Mouse (Mus musculus): ENCODE data around the gene Rgs10. TPM values are rescaled to one million over a fixed set of nuclear protein-coding genes. Genes with fewer than 3 reads are reported as not detected.

Rgs10 gene
- total and polyA plus RNA-seq, 3 experiments: 42.3 to 44.7 TPM; not detected in 1

DNA sequence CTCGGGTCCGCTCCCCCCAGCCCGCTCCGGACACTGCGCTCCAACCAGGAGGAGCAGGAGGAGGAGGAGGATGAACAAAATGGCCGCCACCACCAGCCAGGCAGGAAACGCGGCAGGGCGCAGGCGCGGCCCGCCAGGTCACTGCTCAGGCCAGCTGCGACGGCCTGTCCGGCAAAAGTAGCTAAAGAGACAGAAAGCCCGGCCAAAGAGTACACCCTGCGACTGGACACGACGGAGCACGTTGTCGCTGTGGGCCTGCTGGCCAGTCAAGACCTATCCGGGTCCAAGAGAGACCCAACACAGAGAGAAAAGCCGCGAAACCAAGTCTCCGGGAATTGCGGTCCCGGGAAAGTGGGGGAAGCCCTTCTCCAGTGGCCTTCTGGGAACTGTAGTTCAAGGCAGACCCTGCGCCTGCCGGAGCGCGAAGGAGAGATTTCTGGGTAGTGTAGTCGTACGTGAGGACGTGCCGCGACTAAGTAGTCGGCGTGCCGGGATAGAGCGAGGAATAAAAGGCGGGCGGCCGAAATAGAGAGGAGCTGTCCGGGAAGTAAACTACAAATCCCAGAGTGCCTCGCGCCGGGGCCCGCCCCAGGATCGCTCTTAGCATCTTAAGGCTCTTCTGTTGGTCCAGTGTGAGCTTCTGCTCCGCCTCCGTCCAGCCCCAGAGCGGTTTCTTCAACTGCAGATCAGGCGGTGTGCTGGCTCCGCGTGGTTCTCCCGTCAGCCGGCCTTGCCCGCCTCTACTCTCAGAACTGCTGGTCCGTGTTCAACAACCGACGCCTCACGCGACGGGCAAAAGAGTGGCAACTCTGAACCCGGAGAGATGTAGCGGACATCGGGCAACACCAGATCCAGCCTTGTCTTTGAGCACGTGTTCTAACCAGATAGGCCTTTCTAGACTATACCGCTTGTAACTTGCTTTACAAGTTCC lies 43.0 kb upstream of the Rgs10 start, which contains the start of gene Tial1 (continued):
- TF ChIP-seq MAFK (IDR thresholded peaks at IDR 0.05; ENCODE audit: borderline replicate concordance, low read depth, low read length): no peak
- TF ChIP-seq MAZ (IDR thresholded peaks at IDR 0.05; ENCODE audit: low read depth, low read length): 0 out of 2 replicates have a peak, but pooled peaks have one; percentile 28
- peak; percentile 96 for TF ChIP-seq HCFC1 (IDR thresholded peaks at IDR 0.05; ENCODE audit: low read depth, low read length)
- TF ChIP-seq POLR2AphosphoS5 (IDR thresholded peaks at IDR 0.05; ENCODE audit: borderline replicate concordance, low read depth, low read length): 0 out of 2 replicates have a peak, but pooled peaks have one; percentile 50
- peak; percentile 94 for TF ChIP-seq ZMIZ1 (IDR thresholded peaks at IDR 0.05; ENCODE audit: low read depth, low read length)
- no peak for TF ChIP-seq MEF2A (IDR thresholded peaks at IDR 0.05; ENCODE audit: extremely low read depth, insufficient replicate concordance, low read depth, low read length, poor library complexity, severe bottlenecking)
- TF ChIP-seq E2F4 (IDR thresholded peaks at IDR 0.05; ENCODE audit: borderline replicate concordance, low read depth, low read length): peak; percentile 97
- 0 out of 2 replicates have a peak, but pooled peaks have one; percentile 62 for TF ChIP-seq ELF1 (IDR thresholded peaks at IDR 0.05; ENCODE audit: low read depth, low read length)
- peak; percentile 96 for TF ChIP-seq KAT2A (conservative IDR thresholded peaks at IDR 0.05; ENCODE audit: low read depth, low read length)

DNA sequence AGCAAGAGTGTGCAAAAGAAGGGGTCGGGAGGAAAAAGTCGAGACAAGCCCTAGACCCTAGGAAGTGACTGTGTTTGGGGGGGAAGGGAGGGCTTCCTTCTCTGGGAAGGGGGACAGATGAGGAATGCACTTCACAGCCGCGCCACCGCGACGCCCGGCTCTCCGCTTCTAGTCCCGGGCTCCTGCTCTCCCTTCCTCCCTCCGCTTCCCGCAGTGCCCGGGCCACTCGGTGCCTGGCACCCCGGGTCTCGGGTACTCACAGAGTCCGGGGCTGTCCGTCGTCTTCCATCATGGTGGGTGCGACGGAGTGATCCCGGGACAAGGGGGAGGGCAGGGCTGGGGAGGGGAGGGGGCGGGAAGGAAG lies 42.3 kb upstream of the Rgs10 start:
- peak overlapping the region; percentile 97 for H3K9ac ChIP-seq (ENCODE audit: control insufficient read depth, low read depth, low read length, poor library complexity, severe bottlenecking)
- H3K4me1 ChIP-seq (ENCODE audit: control insufficient read depth in 1 of 2, insufficient read depth in 2 of 2, low read length in 2 of 2): peaks cover 11 to 13% of the 10 kb centered on the region in 2 experiments
- H3K9me3 ChIP-seq (replicated peaks; ENCODE audit: insufficient read depth, low read length): no peaks in the 10 kb centered on the region
- H3K79me2 ChIP-seq (ENCODE audit: control insufficient read depth, insufficient read depth, low read length, poor library complexity): peaks cover 40% of the 10 kb centered on the region
- peak overlapping the region; percentile 53 to 90 for H3K4me3 ChIP-seq (ENCODE audit: control insufficient read depth in 1 of 2, insufficient read depth in 1 of 2, low read depth in 2 of 2, low read length in 2 of 2)
- H3K27ac ChIP-seq (ENCODE audit: control insufficient read depth, low read depth, low read length): peak overlapping the region; percentile 51
- H3K27me3 ChIP-seq (ENCODE audit: control insufficient read depth in 1 of 2, insufficient read depth in 2 of 2, low read length in 2 of 2): no peaks in the 10 kb centered on the region
- TF ChIP-seq RCOR1 (IDR thresholded peaks at IDR 0.05; ENCODE audit: low read depth, low read length) (no peak), MXI1 (IDR thresholded peaks at IDR 0.05; ENCODE audit: low read depth, low read length) (no peak), POLR2AphosphoS5 (IDR thresholded peaks at IDR 0.05; ENCODE audit: borderline replicate concordance, low read depth, low read length) (no peak)
- no peak for DNase-seq (ENCODE audit: low read depth, low spot score)
- peaks cover 2 to 27% of the 10 kb centered on the region in 2 experiments; a peak in 3 of 4 replicates for H3K36me3 ChIP-seq (ENCODE audit: control insufficient read depth in 1 of 2, insufficient read depth in 2 of 2, low read length in 2 of 2)

DNA sequence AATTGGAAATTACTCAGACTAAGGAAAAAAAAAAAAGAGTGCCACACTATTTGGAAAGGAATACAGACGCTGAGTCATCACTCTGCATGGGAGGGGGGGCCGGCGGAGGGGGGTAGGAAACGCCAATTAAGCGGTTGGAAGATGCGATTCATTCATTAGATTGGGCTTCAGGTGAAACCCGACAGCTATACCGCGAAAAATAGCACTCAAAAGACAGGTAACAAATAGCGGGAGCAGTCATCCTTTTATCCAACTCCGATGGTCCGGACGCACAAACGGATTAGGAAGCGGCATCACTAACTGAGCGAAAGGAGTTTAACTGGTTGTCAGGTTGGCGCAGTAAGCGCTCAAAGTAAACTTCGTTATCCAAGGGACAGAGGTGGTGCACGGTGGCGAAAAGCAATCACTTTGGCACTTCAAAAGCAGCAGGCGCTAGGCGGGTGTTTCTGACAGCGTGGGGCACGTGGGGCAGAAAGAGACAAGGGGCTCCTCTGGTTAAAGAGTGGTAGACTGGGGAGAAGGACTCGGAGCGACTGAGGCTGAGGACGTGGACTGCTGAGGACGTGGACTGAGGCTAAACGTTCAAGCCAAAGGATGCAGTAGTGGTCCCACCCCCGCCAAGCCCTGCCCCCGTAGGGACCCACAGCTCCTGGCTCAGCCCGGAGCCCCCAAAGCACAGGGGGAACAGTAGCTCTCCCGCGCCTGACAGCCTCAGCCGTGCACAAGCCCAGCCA lies 41.7 kb upstream of the Rgs10 start:
- peak overlapping the region; percentile 53 to 90 for H3K4me3 ChIP-seq (ENCODE audit: control insufficient read depth in 1 of 2, insufficient read depth in 1 of 2, low read depth in 2 of 2, low read length in 2 of 2)
- H3K27me3 ChIP-seq (ENCODE audit: control insufficient read depth in 1 of 2, insufficient read depth in 2 of 2, low read length in 2 of 2): no peaks in the 10 kb centered on the region
- TF ChIP-seq KAT2A (conservative IDR thresholded peaks at IDR 0.05; ENCODE audit: low read depth, low read length): no peak
- peak; percentile 57; the same call in 1 of the 2 replicates for TF ChIP-seq USF1 (IDR thresholded peaks at IDR 0.05; ENCODE audit: low read depth, low read length)
- TF ChIP-seq MAFK (IDR thresholded peaks at IDR 0.05; ENCODE audit: borderline replicate concordance, low read depth, low read length): peak; percentile 89
- TF ChIP-seq MAZ (IDR thresholded peaks at IDR 0.05; ENCODE audit: low read depth, low read length): peak; percentile 77; the same call in 1 of the 2 replicates
- TF ChIP-seq MYB (IDR thresholded peaks at IDR 0.05; ENCODE audit: low read depth, low read length): no peak
- TF ChIP-seq MEF2A (IDR thresholded peaks at IDR 0.05; ENCODE audit: extremely low read depth, insufficient replicate concordance, low read depth, low read length, poor library complexity, severe bottlenecking): no peak
- no peak for TF ChIP-seq UBTF (IDR thresholded peaks at IDR 0.05; ENCODE audit: borderline replicate concordance, insufficient read depth, low read depth, low read length)
- TF ChIP-seq ZMIZ1 (IDR thresholded peaks at IDR 0.05; ENCODE audit: low read depth, low read length): no peak
- no peak for TF ChIP-seq ZC3H11A (IDR thresholded peaks at IDR 0.05; ENCODE audit: low read depth, low read length)
- TF ChIP-seq ETS1 (IDR thresholded peaks at IDR 0.05; ENCODE audit: low read depth, low read length): peak; percentile 50; the same call in 1 of the 2 replicates
- peak; percentile 84 for TF ChIP-seq ZNF384 (IDR thresholded peaks at IDR 0.05; ENCODE audit: low read depth, low read length)
- peak; percentile 76; the same call in 1 of the 2 replicates for TF ChIP-seq SIN3A (IDR thresholded peaks at IDR 0.05; ENCODE audit: low read length)
- peak in 1 of 2 experiments; percentile 28; a peak in 1 of 4 replicates for TF ChIP-seq EP300 (IDR thresholded peaks at IDR 0.05; ENCODE audit: low read depth in 1 of 2, low read length in 2 of 2)
- 0 out of 2 replicates have a peak, but pooled peaks have one; percentile 30 for TF ChIP-seq TBP (IDR thresholded peaks at IDR 0.05; ENCODE audit: low read depth, low read length)
- no peak for TF ChIP-seq HCFC1 (IDR thresholded peaks at IDR 0.05; ENCODE audit: low read depth, low read length)
- TF ChIP-seq TCF12 (IDR thresholded peaks at IDR 0.05; ENCODE audit: low read depth, low read length): no peak
- TF ChIP-seq POLR2AphosphoS5 (IDR thresholded peaks at IDR 0.05; ENCODE audit: borderline replicate concordance, low read depth, low read length): no peak

More for the DNA sequence above, 41.7 kb upstream of the Rgs10 start:
- Histone ChIP-seq H3K27ac (ENCODE audit: control insufficient read depth, low read depth, low read length) (peak overlapping the region; percentile 51), H3K36me3 (ENCODE audit: control insufficient read depth in 1 of 2, insufficient read depth in 2 of 2, low read length in 2 of 2) (peaks cover 2 to 29% of the 10 kb centered on the region in 2 experiments; a peak in 3 of 4 replicates), H3K79me2 (ENCODE audit: control insufficient read depth, insufficient read depth, low read length, poor library complexity) (peaks cover 41% of the 10 kb centered on the region), H3K9me3 (replicated peaks; ENCODE audit: insufficient read depth, low read length) (no peaks in the 10 kb centered on the region), H3K4me1 (ENCODE audit: control insufficient read depth in 1 of 2, insufficient read depth in 2 of 2, low read length in 2 of 2) (peaks cover 11 to 13% of the 10 kb centered on the region in 2 experiments), H3K9ac (ENCODE audit: control insufficient read depth, low read depth, low read length, poor library complexity, severe bottlenecking) (peak overlapping the region; percentile 97)
- peak; percentile 71 for DNase-seq (ENCODE audit: low read depth, low spot score)

Measured in MEL (cell line).